Mouse (Mus musculus): Measurements from ENCODE around the gene Ranbp17. TPM values are rescaled to one million over a fixed set of nuclear protein-coding genes. Genes with fewer than 3 reads are reported as not detected.

Ranbp17 gene
- polyA plus RNA-seq, 1 experiment from 2014 or later: 3.3 TPM

- 66% methylated on average over 3 of the region's 3 CpGs for WGBS (ENCODE audit: insufficient replicate concordance)
- H3K27me3 ChIP-seq: no peaks in the 10 kb centered on the region
- ATAC-seq (ENCODE audit: low read depth) (no peak), DNase-seq (no peak)
- H3K4me2 ChIP-seq: no peak overlapping the region
- no peaks in the 10 kb centered on the region for H3K36me3 ChIP-seq
- H3K9me3 ChIP-seq (replicated peaks): no peaks in the 10 kb centered on the region
- H3K9ac ChIP-seq: no peak overlapping the region
- no peak overlapping the region for H3K4me3 ChIP-seq (replicated peaks)
- H3K4me1 ChIP-seq (replicated peaks): no peaks in the 10 kb centered on the region
- no peak overlapping the region for H3K27ac ChIP-seq
Observed at GRCm38 (mm10) chr11:33234134-33234533, 279.4 kb downstream of the Ranbp17 start.

DNA sequence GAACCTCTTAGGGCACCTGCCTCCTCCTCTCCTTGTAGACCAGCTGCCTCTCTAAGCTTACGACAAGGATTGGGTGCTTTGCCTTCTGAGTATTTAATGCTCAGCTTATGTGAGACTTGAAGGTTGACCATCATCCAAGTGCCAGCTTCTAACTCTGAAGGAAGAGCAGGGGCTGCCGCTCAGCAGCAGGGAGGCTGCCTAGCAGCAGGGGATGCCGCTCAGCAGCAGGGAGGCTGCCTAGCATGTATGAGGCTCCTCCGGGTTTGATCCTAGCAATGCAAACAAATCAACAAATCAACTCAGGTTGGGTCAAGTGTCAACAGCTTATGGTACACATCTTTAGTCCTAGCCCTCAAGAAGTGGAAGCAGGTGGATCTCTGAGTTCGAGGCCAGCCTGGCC, 281.5 kb downstream of the Ranbp17 start:
- DNase-seq (no peak), ATAC-seq (ENCODE audit: low read depth) (no peak)
- H3K9ac ChIP-seq: no peak overlapping the region
- no peak overlapping the region for H3K4me3 ChIP-seq (replicated peaks)
- no peak overlapping the region for H3K4me2 ChIP-seq
- 74% methylated on average over 5 of the region's 5 CpGs for WGBS (ENCODE audit: insufficient replicate concordance)
- H3K27me3 ChIP-seq: no peaks in the 10 kb centered on the region
- H3K4me1 ChIP-seq (replicated peaks): no peaks in the 10 kb centered on the region
- H3K9me3 ChIP-seq (replicated peaks): no peaks in the 10 kb centered on the region
- no peaks in the 10 kb centered on the region for H3K36me3 ChIP-seq
- H3K27ac ChIP-seq: no peak overlapping the region

- WGBS (ENCODE audit: insufficient replicate concordance): 43% methylated on average over 2 of the region's 2 CpGs
- ATAC-seq (ENCODE audit: low read depth) (no peak), DNase-seq (no peak)
Observed at GRCm38 (mm10) chr11:33228186-33228585, 285.4 kb downstream of the Ranbp17 start.

DNA sequence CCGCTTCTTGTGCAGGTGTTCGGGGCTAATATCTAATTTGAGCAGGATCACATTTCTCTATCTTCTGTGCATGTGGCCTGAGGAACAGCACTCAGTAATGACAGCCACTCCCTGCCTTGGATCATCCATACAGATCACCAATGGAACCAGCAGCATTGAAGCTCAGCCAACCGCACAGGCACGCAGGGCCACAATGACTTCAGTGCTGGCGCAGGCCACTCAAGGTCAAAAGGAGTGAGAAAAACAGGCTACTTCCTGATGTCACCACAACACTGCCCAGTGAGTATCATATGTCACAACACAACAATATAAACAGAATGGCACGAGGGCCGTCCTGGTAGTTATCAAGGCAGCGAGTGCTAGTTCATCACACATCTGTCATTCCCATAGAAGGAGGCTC, 287.0 kb downstream of the Ranbp17 start:
- no peak overlapping the region for H3K9ac ChIP-seq
- no peak overlapping the region for H3K27ac ChIP-seq
- peaks cover 3% of the 10 kb centered on the region; the same call in 1 of the 2 replicates for H3K4me1 ChIP-seq (replicated peaks)
- H3K27me3 ChIP-seq: no peaks in the 10 kb centered on the region
- 71% methylated on average over 8 of the region's 8 CpGs for WGBS (ENCODE audit: insufficient replicate concordance)
- ATAC-seq (ENCODE audit: low read depth) (no peak), DNase-seq (no peak)
- H3K9me3 ChIP-seq (replicated peaks): no peaks in the 10 kb centered on the region
- no peak overlapping the region for H3K4me3 ChIP-seq (replicated peaks)
- no peak overlapping the region for H3K4me2 ChIP-seq
- no peaks in the 10 kb centered on the region for H3K36me3 ChIP-seq

More at GRCm38 (mm10) chr11:33228186-33228585, 285.4 kb downstream of the Ranbp17 start:
- Histone ChIP-seq H3K4me1 (replicated peaks) (no peaks in the 10 kb centered on the region), H3K27ac (no peak overlapping the region), H3K27me3 (no peaks in the 10 kb centered on the region), H3K4me3 (replicated peaks) (no peak overlapping the region), H3K36me3 (no peaks in the 10 kb centered on the region), H3K9me3 (replicated peaks) (no peaks in the 10 kb centered on the region), H3K4me2 (no peak overlapping the region), H3K9ac (no peak overlapping the region)

GRCm38 (mm10) chr11:33221566-33222365, 291.8 kb downstream of the Ranbp17 start:
- H3K27ac ChIP-seq: no peak overlapping the region
- H3K36me3 ChIP-seq: no peaks in the 10 kb centered on the region
- 58% methylated on average over 11 of the region's 11 CpGs for WGBS (ENCODE audit: insufficient replicate concordance)
- DNase-seq (no peak), ATAC-seq (ENCODE audit: low read depth) (no peak)
- no peak overlapping the region for H3K4me3 ChIP-seq (replicated peaks)
- peaks cover 3% of the 10 kb centered on the region; the same call in 1 of the 2 replicates for H3K4me1 ChIP-seq (replicated peaks)
- no peaks in the 10 kb centered on the region for H3K9me3 ChIP-seq (replicated peaks)
- H3K4me2 ChIP-seq: no peak overlapping the region
- H3K9ac ChIP-seq: no peak overlapping the region
- no peaks in the 10 kb centered on the region for H3K27me3 ChIP-seq

DNA sequence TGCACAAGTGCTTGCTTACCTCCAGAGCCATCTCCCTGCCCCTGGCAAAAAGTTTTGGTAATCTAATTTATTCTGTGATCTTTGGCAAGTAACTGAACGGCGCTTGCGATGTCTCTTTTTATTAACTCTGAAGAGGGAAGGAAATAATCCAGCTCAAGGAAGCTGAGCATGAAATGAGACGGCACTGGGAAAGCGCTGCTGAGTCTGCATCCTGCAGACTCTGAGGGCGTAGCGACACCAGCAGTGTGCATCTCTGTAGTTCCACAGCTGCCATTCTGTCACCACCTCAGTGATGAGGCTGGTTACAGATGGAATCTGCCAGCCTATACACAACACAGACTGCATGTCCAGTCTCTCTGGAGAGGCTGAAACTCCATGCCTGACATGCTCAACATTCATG, 292.8 kb downstream of the Ranbp17 start:
- DNase-seq (no peak), ATAC-seq (ENCODE audit: low read depth) (no peak)
- 78% methylated on average over 7 of the region's 7 CpGs for WGBS (ENCODE audit: insufficient replicate concordance)
- Histone ChIP-seq H3K27me3 (no peaks in the 10 kb centered on the region), H3K4me1 (replicated peaks) (peaks cover 3% of the 10 kb centered on the region; the same call in 1 of the 2 replicates), H3K9me3 (replicated peaks) (no peaks in the 10 kb centered on the region), H3K36me3 (no peaks in the 10 kb centered on the region), H3K9ac (no peak overlapping the region), H3K4me3 (replicated peaks) (no peak overlapping the region), H3K27ac (no peak overlapping the region), H3K4me2 (no peak overlapping the region)

DNA sequence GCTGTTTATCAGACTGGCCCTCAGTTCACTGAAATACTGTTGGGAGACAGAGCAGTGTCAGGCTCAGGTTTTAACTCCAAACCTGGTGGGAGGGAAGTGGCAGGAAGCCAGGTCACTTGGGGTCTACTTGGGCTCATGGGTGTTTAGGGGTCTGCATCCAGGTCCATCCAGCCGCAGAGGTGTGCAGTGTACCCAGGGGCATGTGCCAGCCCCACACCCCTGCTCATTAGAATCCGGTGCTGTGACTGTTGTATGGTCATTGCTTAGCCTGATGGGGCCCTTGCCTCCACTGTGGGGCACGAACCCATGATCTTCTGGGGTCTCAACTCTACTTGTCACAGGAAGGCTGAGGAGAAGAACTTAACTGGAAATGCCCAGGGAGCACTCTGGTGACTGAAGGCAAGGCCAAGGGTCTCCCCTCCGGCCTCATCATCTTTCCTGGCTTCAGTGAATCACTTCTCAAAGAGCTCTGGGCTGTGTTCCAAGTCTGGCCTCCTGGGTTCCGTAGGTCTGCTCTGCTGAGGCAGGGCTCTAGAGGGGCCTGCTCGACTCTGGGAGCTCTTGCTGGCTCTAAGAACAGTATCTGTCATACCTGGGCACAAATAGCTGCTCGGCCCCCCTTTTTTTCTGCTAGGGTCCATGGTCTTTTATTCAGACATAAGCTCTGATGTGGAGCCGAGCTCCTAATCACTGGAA, 296.0 kb downstream of the Ranbp17 start:
- Histone ChIP-seq H3K4me2 (no peak overlapping the region), H3K9ac (no peak overlapping the region), H3K27me3 (no peaks in the 10 kb centered on the region), H3K36me3 (no peaks in the 10 kb centered on the region), H3K4me3 (replicated peaks) (no peak overlapping the region), H3K9me3 (replicated peaks) (no peaks in the 10 kb centered on the region), H3K27ac (no peak overlapping the region), H3K4me1 (replicated peaks) (peaks cover 3% of the 10 kb centered on the region; the same call in 1 of the 2 replicates)
- no peak for DNase-seq
- ATAC-seq (ENCODE audit: low read depth): no peak
- 56% methylated on average over 8 of the region's 8 CpGs for WGBS (ENCODE audit: insufficient replicate concordance)

GRCm38 (mm10) chr11:33207411-33207810, 306.1 kb downstream of the Ranbp17 start:
- ATAC-seq (ENCODE audit: low read depth) (no peak), DNase-seq (no peak)
- peaks cover 12% of the 10 kb centered on the region for H3K4me1 ChIP-seq (replicated peaks)
- peaks cover 69% of the 10 kb centered on the region for H3K27me3 ChIP-seq
- H3K9ac ChIP-seq: no peak overlapping the region
- 48% methylated on average over 2 of the region's 2 CpGs for WGBS (ENCODE audit: insufficient replicate concordance)
- H3K4me3 ChIP-seq (replicated peaks): no peak overlapping the region
- H3K27ac ChIP-seq: no peak overlapping the region
- no peaks in the 10 kb centered on the region for H3K9me3 ChIP-seq (replicated peaks)
- H3K36me3 ChIP-seq: no peaks in the 10 kb centered on the region
- H3K4me2 ChIP-seq: no peak overlapping the region

GRCm38 (mm10) chr11:33204966-33205365, 308.6 kb downstream of the Ranbp17 start:
- H3K36me3 ChIP-seq: no peaks in the 10 kb centered on the region
- no peak overlapping the region for H3K4me2 ChIP-seq
- 8% methylated on average over 3 of the region's 3 CpGs for WGBS (ENCODE audit: insufficient replicate concordance)
- no peak overlapping the region for H3K9ac ChIP-seq
- no peaks in the 10 kb centered on the region for H3K9me3 ChIP-seq (replicated peaks)
- H3K4me3 ChIP-seq (replicated peaks): no peak overlapping the region
- DNase-seq (no peak), ATAC-seq (ENCODE audit: low read depth) (no peak)
- peaks cover 94% of the 10 kb centered on the region for H3K27me3 ChIP-seq
- H3K27ac ChIP-seq: no peak overlapping the region
- H3K4me1 ChIP-seq (replicated peaks): peaks cover 26% of the 10 kb centered on the region

GRCm38 (mm10) chr11:33204329-33204705, 309.2 kb downstream of the Ranbp17 start:
- Histone ChIP-seq H3K9ac (no peak overlapping the region), H3K9me3 (replicated peaks) (no peaks in the 10 kb centered on the region), H3K27ac (no peak overlapping the region), H3K27me3 (peaks cover 97% of the 10 kb centered on the region), H3K36me3 (no peaks in the 10 kb centered on the region), H3K4me2 (no peak overlapping the region), H3K4me3 (replicated peaks) (no peak overlapping the region), H3K4me1 (replicated peaks) (peaks cover 26% of the 10 kb centered on the region)
- no peak for ATAC-seq (ENCODE audit: low read depth)
- no peak for DNase-seq
- 1% methylated on average over 18 of the region's 18 CpGs for WGBS (ENCODE audit: insufficient replicate concordance)

DNA sequence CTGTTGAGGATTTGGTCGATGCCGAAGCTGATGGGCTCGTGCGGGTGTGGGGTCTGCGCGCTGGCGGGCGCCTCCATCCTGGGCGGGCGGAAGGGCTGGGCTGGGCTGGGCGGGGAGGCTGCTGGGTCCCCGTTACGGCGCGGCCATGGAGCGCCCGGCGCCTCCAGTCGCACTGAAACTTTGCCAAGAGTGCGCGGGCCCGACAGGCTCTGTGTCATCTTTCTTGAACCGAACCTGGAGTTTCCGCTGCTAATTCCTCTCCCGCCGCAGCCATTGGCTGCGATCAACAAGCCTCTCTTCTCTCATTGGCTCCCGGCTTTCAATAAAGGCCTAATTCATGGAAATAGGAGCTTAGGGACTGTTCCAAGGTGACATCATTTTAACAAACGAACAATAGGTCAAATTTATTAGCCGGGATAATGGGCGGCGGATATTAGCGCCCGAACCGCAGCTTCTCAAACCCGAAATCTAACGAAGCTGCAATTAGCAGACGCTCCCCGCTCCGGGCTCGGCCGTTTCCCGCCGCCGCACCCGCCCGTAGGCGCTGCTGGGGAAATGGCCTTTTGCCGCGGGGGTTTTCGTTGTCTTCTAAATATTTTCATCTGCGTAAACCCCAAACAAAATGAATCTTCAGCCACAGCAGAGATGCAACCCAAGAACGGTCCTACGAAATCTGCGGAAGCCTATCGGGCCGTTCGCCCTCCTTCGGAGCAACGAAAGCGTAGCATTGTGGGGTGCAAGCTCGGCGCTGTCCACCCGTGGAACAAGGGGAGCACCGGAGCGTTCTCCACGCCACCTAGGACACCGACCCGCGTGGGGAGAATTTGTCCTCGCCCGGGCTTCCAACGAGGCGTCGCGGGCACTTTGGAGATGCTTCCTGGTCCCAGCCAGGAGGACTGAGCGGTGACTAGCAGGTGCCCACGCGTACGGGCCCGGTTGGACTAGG, 309.9 kb downstream of the Ranbp17 start, which contains the start of gene Tlx3:
Gene Tlx3, minus strand, starts transcription at position 207 of the 946 bp plus-strand sequence.
- peaks cover 100% of the 10 kb centered on the region for H3K27me3 ChIP-seq
- H3K4me1 ChIP-seq (replicated peaks): peaks cover 26% of the 10 kb centered on the region
- DNase-seq (no peak), ATAC-seq (ENCODE audit: low read depth) (no peak)
- H3K4me3 ChIP-seq (replicated peaks): peak within 1 kb of the TSS; percentile 28
- H3K4me2 ChIP-seq: peak within 1 kb of the TSS; percentile 40
- H3K9ac ChIP-seq: no peak within 1 kb of the TSS
- no peaks in the 10 kb centered on the region for H3K9me3 ChIP-seq (replicated peaks)
- no peak within 1 kb of the TSS for H3K27ac ChIP-seq
- 2% methylated on average over 81 of the region's 81 CpGs for WGBS (ENCODE audit: insufficient replicate concordance)
- H3K36me3 ChIP-seq: no peaks in the 10 kb centered on the region

Data from liver, embryonic 13.5 days (tissue).